11 mouse cellular contexts compared by ENCODE assay signal in genomic region chr7:118266099-118266498, GRCm38 (mm10). TPM values are rescaled to one million over a fixed set of nuclear protein-coding genes. Genes with fewer than 3 reads are reported as not detected.
DNase-seq lines count a peak whose midpoint lies in the region; ATAC-seq and TF ChIP-seq lines count a peak whose summit lies in the region.
"Had no signal": no experiment of that assay in that cellular context is flagged by ENCODE, and none has a peak within 500 bp of the region (broad histone marks: within the 10 kb centered on the region; RNA-seq: fewer than 3 reads in every experiment).

No protein-coding gene starts in this region.

- TF ChIP-seq CTCF in MEL (IDR thresholded peaks at IDR 0.05 in 2 of 3, conservative IDR thresholded peaks at IDR 0.05 in 1 of 3; ENCODE audit: control insufficient read depth in 1 of 3, insufficient read depth in 1 of 3, low read depth in 2 of 3, low read length in 3 of 3, poor library complexity in 1 of 3, severe bottlenecking in 1 of 3): no peak

- TF ChIP-seq RAD21 in MEL (IDR thresholded peaks at IDR 0.05; ENCODE audit: low read depth, low read length): no peak

- peaks cover 0 to 2% of the 10 kb centered on the region in 2 experiments; a peak in 1 of 4 replicates for H3K36me3 ChIP-seq in MEL (ENCODE audit: control insufficient read depth in 1 of 2, insufficient read depth in 2 of 2, low read length in 2 of 2)
- H3K36me3 ChIP-seq in intestine, embryonic 15.5 days: no peaks in the 10 kb centered on the region
- H3K36me3 ChIP-seq in forebrain, embryonic 10.5 days (replicated peaks): no peaks in the 10 kb centered on the region
- H3K36me3 ChIP-seq: limb, embryonic 13.5 days; midbrain, embryonic 10.5 days; neural tube, embryonic 15.5 days had no signal

- no peaks in the 10 kb centered on the region for H3K79me2 ChIP-seq in MEL (ENCODE audit: control insufficient read depth, insufficient read depth, low read length, poor library complexity)

- DNase-seq in MEL (ENCODE audit: low read depth, low spot score) (peak; percentile 82), NIH3T3 (ENCODE audit: low read depth) (peak; percentile 72)
- peak; percentile 87 for DNase-seq in cerebellum, adult 9-11 months
- DNase-seq in heart, postnatal 10 days: peak; percentile 56 to 65
- DNase-seq in spleen, adult 18-20 months: no peak
- DNase-seq in forebrain, embryonic 10.5 days (ENCODE audit: extremely low spot score, low spot score): no peak
- DNase-seq: thymus, postnatal 36 days had no signal

- H3K9me3 ChIP-seq in MEL (replicated peaks; ENCODE audit: insufficient read depth, low read length): no peaks in the 10 kb centered on the region
- H3K9me3 ChIP-seq in intestine, embryonic 15.5 days: no peaks in the 10 kb centered on the region
- H3K9me3 ChIP-seq in forebrain, embryonic 10.5 days: no peaks in the 10 kb centered on the region
- H3K9me3 ChIP-seq: limb, embryonic 13.5 days; midbrain, embryonic 10.5 days; neural tube, embryonic 15.5 days had no signal

- 91% methylated on average over 6 of the region's 6 CpGs for WGBS in intestine, embryonic 15.5 days
- 94% methylated on average over 6 of the region's 6 CpGs for WGBS in forebrain, embryonic 10.5 days

- ATAC-seq in intestine, embryonic 15.5 days: no peak

- peaks cover 0 to 4% of the 10 kb centered on the region in 2 experiments; a peak in 1 of 4 replicates for H3K4me1 ChIP-seq in MEL (ENCODE audit: control insufficient read depth in 1 of 2, insufficient read depth in 2 of 2, low read length in 2 of 2)
- no peaks in the 10 kb centered on the region for H3K4me1 ChIP-seq in intestine, embryonic 15.5 days (replicated peaks)
- no peaks in the 10 kb centered on the region for H3K4me1 ChIP-seq in forebrain, embryonic 10.5 days
- H3K4me1 ChIP-seq: limb, embryonic 13.5 days; midbrain, embryonic 10.5 days; neural tube, embryonic 15.5 days had no signal

- no peak overlapping the region for H3K27ac ChIP-seq in MEL (ENCODE audit: control insufficient read depth, low read depth, low read length)
- H3K27ac ChIP-seq in intestine, embryonic 15.5 days: no peak overlapping the region
- no peak overlapping the region for H3K27ac ChIP-seq in forebrain, embryonic 10.5 days
- H3K27ac ChIP-seq: limb, embryonic 13.5 days; midbrain, embryonic 10.5 days; neural tube, embryonic 15.5 days had no signal

- no peak overlapping the region for H3K4me3 ChIP-seq in MEL (ENCODE audit: control insufficient read depth in 1 of 2, insufficient read depth in 1 of 2, low read depth in 2 of 2, low read length in 2 of 2)
- H3K4me3 ChIP-seq in intestine, embryonic 15.5 days (replicated peaks): no peak overlapping the region
- H3K4me3 ChIP-seq in forebrain, embryonic 10.5 days: no peak overlapping the region
- H3K4me3 ChIP-seq: limb, embryonic 13.5 days; midbrain, embryonic 10.5 days; neural tube, embryonic 15.5 days had no signal

- intact Hi-C loops in heart, postnatal 10 days (cut with DNase I): no loop called here

- no peak overlapping the region for H3K4me2 ChIP-seq in intestine, embryonic 15.5 days (replicated peaks)
- H3K4me2 ChIP-seq: limb, embryonic 13.5 days; neural tube, embryonic 15.5 days had no signal

- H3K9ac ChIP-seq in MEL (ENCODE audit: control insufficient read depth, low read depth, low read length, poor library complexity, severe bottlenecking): no peak overlapping the region
- H3K9ac ChIP-seq in intestine, embryonic 15.5 days: no peak overlapping the region
- H3K9ac ChIP-seq: limb, embryonic 13.5 days; neural tube, embryonic 15.5 days had no signal

- no peaks in the 10 kb centered on the region for H3K27me3 ChIP-seq in MEL (ENCODE audit: control insufficient read depth in 1 of 2, insufficient read depth in 2 of 2, low read length in 2 of 2)
- H3K27me3 ChIP-seq in intestine, embryonic 15.5 days (replicated peaks): no peaks in the 10 kb centered on the region
- H3K27me3 ChIP-seq in forebrain, embryonic 10.5 days (ENCODE audit: poor library complexity, severe bottlenecking): no peaks in the 10 kb centered on the region
- H3K27me3 ChIP-seq: limb, embryonic 13.5 days; neural tube, embryonic 15.5 days had no signal

- TF ChIP-seq POLR2A in MEL (IDR thresholded peaks at IDR 0.05; ENCODE audit: control insufficient read depth in 1 of 2, insufficient read depth in 1 of 2, low read depth in 1 of 2, low read length in 2 of 2, poor library complexity in 1 of 2): no peak

- peak; percentile 76 to 86 for TF ChIP-seq EP300 in MEL (IDR thresholded peaks at IDR 0.05; ENCODE audit: low read depth in 1 of 2, low read length in 2 of 2)

TF ChIP-seq in MEL, 35 proteins besides CTCF, POLR2A, EP300 and RAD21:
- TF ChIP-seq MXI1 (IDR thresholded peaks at IDR 0.05; ENCODE audit: low read depth, low read length): peak; percentile 30; the same call in 1 of the 2 replicates
- no peak for TF ChIP-seq POLR2AphosphoS2 (IDR thresholded peaks at IDR 0.05; ENCODE audit: low read length)
- TF ChIP-seq USF2 (IDR thresholded peaks at IDR 0.05; ENCODE audit: borderline replicate concordance in 1 of 2, insufficient read depth in 1 of 2, low read depth in 1 of 2, low read length in 2 of 2): no peak
- TF ChIP-seq MAZ (IDR thresholded peaks at IDR 0.05; ENCODE audit: low read depth, low read length): no peak
- no peak for TF ChIP-seq MEF2A (IDR thresholded peaks at IDR 0.05; ENCODE audit: extremely low read depth, insufficient replicate concordance, low read depth, low read length, poor library complexity, severe bottlenecking)
- peak; percentile 64 for TF ChIP-seq SIN3A (IDR thresholded peaks at IDR 0.05; ENCODE audit: low read length)
- no peak for TF ChIP-seq ZKSCAN1 (IDR thresholded peaks at IDR 0.05; ENCODE audit: low read depth, low read length)
- TF ChIP-seq MAX (IDR thresholded peaks at IDR 0.05; ENCODE audit: low read length): no peak
- TF ChIP-seq HCFC1 (IDR thresholded peaks at IDR 0.05; ENCODE audit: low read depth, low read length): peak; percentile 37; the same call in 1 of the 2 replicates
- no peak for TF ChIP-seq SMC3 (IDR thresholded peaks at IDR 0.05; ENCODE audit: low read depth, low read length)
- TF ChIP-seq E2F4 (IDR thresholded peaks at IDR 0.05; ENCODE audit: borderline replicate concordance, low read depth, low read length): no peak
- 0 out of 2 replicates have a peak, but pooled peaks have one; percentile 57 for TF ChIP-seq MYC (IDR thresholded peaks at IDR 0.05; ENCODE audit: low read depth, low read length)
- TF ChIP-seq GATA1 (IDR thresholded peaks at IDR 0.05; ENCODE audit: low read depth, low read length): peak; percentile 89
- TF ChIP-seq ZC3H11A (IDR thresholded peaks at IDR 0.05; ENCODE audit: low read depth, low read length): no peak; the same call in 1 of the 2 replicates
- no peak for TF ChIP-seq CHD1 (IDR thresholded peaks at IDR 0.05; ENCODE audit: low read depth, low read length)
- no peak for TF ChIP-seq USF1 (IDR thresholded peaks at IDR 0.05; ENCODE audit: low read depth, low read length)
- peak; percentile 87 for TF ChIP-seq TCF12 (IDR thresholded peaks at IDR 0.05; ENCODE audit: low read depth, low read length)
- TF ChIP-seq ELF1 (IDR thresholded peaks at IDR 0.05; ENCODE audit: low read depth, low read length): no peak
- TF ChIP-seq NELFE (IDR thresholded peaks at IDR 0.05; ENCODE audit: low read depth, low read length): no peak
- peak; percentile 88 for TF ChIP-seq ETS1 (IDR thresholded peaks at IDR 0.05; ENCODE audit: low read depth, low read length)
- TF ChIP-seq MYB (IDR thresholded peaks at IDR 0.05; ENCODE audit: low read depth, low read length): no peak
- TF ChIP-seq BHLHE40 (IDR thresholded peaks at IDR 0.05; ENCODE audit: borderline replicate concordance, low read depth, low read length): peak; percentile 46; the same call in 1 of the 2 replicates
- TF ChIP-seq KAT2A (conservative IDR thresholded peaks at IDR 0.05; ENCODE audit: low read depth, low read length): 0 out of 2 replicates have a peak, but pooled peaks have one; percentile 34
- peak; percentile 73 for TF ChIP-seq TBP (IDR thresholded peaks at IDR 0.05; ENCODE audit: low read depth, low read length)
- TF ChIP-seq ZMIZ1 (IDR thresholded peaks at IDR 0.05; ENCODE audit: low read depth, low read length): no peak
- no peak for TF ChIP-seq UBTF (IDR thresholded peaks at IDR 0.05; ENCODE audit: borderline replicate concordance, insufficient read depth, low read depth, low read length)
- no peak for TF ChIP-seq POLR2AphosphoS5 (IDR thresholded peaks at IDR 0.05; ENCODE audit: borderline replicate concordance, low read depth, low read length)
- TF ChIP-seq RCOR1 (IDR thresholded peaks at IDR 0.05; ENCODE audit: low read depth, low read length): peak; percentile 67
- no peak for TF ChIP-seq CHD2 (IDR thresholded peaks at IDR 0.05; ENCODE audit: low read length)
- TF ChIP-seq MAFK (IDR thresholded peaks at IDR 0.05; ENCODE audit: borderline replicate concordance, low read depth, low read length): peak; percentile 54; the same call in 1 of the 2 replicates
- no peak for TF ChIP-seq ZNF384 (IDR thresholded peaks at IDR 0.05; ENCODE audit: low read depth, low read length)
- peak; percentile 69 for TF ChIP-seq TAL1 (IDR thresholded peaks at IDR 0.05; ENCODE audit: low read length)
- no peak for TF ChIP-seq GABPA (IDR thresholded peaks at IDR 0.05; ENCODE audit: low read depth, low read length)
- TF ChIP-seq NRF1 (IDR thresholded peaks at IDR 0.05; ENCODE audit: insufficient read depth, low read depth, low read length, poor library complexity, severe bottlenecking): no peak
- TF ChIP-seq JUND (IDR thresholded peaks at IDR 0.05; ENCODE audit: low read depth, low read length): no peak

RNA-seq across cellular contexts. Expression of gene Smg1, which starts 22.6 kb away (rescaled TPM):
- 24.2 and 26.6 TPM in 2 replicates for total RNA-seq in MEL (2012; rRNA removed)
- polyA plus RNA-seq in MEL (2012; ENCODE audit: insufficient read depth in 1 of 2, insufficient read length in 2 of 2, low read depth in 1 of 2, low replicate concordance in 2 of 2, missing spikeins in 1 of 2): 10 to 100 TPM; 32.6 to 49.6 TPM
- 10 to 100 TPM; 52.3 to 57.2 TPM for total RNA-seq in heart, postnatal 10 days (2021)
- polyA plus RNA-seq in intestine, embryonic 15.5 days (2015; fragmentation: Nextera tagmentation; extraction: Ambion mirVana): 16.8 and 18.0 TPM in 2 replicates
- polyA plus RNA-seq in forebrain, embryonic 10.5 days (2016; fragmentation: Nextera tagmentation; extraction: Ambion mirVana): 15.9 and 17.5 TPM in 2 replicates

Comparison
In these comparisons a context has a peak if more than half of its experiments do, and no peak if none do; other contexts are left out.
1. DNase-seq: peak in MEL (single experiment), NIH3T3 (single experiment), cerebellum, adult 9-11 months (single experiment) and heart, postnatal 10 days (2 of 2); none in spleen, adult 18-20 months (0 of 2) and forebrain, embryonic 10.5 days (single experiment).